Mouse (Mus musculus) E14TG2a.4 (cell line): Measurements from ENCODE around the gene Coil.

Source experiments
- CTCF ChIP-seq: conservative IDR thresholded peaks from 2 replicates; pipeline ENCODE4 v1.5.1; 2014; ENCODE audit warnings: low read length
- NANOG ChIP-seq: IDR thresholded peaks from 2 replicates; pipeline ENCODE4 v1.6.1; 2014; ENCODE audit warnings: borderline replicate concordance, low read length, mixed read lengths

- TF ChIP-seq CTCF (no peak), NANOG (no peak)
Observed at GRCm38 (mm10) chr11:89012241-89012640, 42.2 kb downstream of the Coil start.
